Mouse (Mus musculus) forebrain, postnatal 0 days (tissue): Measurements from ENCODE around the gene Ripply1. TPM values are rescaled to one million over a fixed set of nuclear protein-coding genes. Genes with fewer than 3 reads are reported as not detected.
A peak's percentile ranks its signal among the peaks of the same experiment; 100 is the strongest.

Experiments
- ATAC-seq: fragments of 200-750 bp; cut with Nextera tagmentation; 2 replicates; pipeline ENCODE4 v1.8.0; 2017; ENCODE audit warnings: mild to moderate bottlenecking, moderate library complexity
- DNase-seq: peaks from one replicate; pipeline ENCODE4 v3.0.0-alpha.2; 2015
- H3K27ac ChIP-seq: fragments of 300-500 bp; sonication (generic); 2 replicates; pipeline ENCODE4 v1.5.1; 2014; ENCODE audit warnings: low read depth, mild to moderate bottlenecking, antibody characterized with exemption, low read length, moderate library complexity, mixed read lengths
- H3K27me3 ChIP-seq: fragments of 300-500 bp; sonication (generic); 2 replicates; pipeline ENCODE4 v1.6.1; 2014; ENCODE audit warnings: mild to moderate bottlenecking, low read length, mixed read lengths; ENCODE audit not compliant: insufficient read depth
- H3K36me3 ChIP-seq: fragments of 300-500 bp; sonication (generic); 2 replicates; pipeline ENCODE4 v1.6.1; 2014; ENCODE audit warnings: mild to moderate bottlenecking, moderate library complexity; ENCODE audit not compliant: insufficient read depth
- H3K4me1 ChIP-seq: fragments of 300-500 bp; sonication (generic); 2 replicates; pipeline ENCODE4 v1.6.1; 2014; ENCODE audit warnings: antibody characterized with exemption; ENCODE audit not compliant: insufficient read depth
- H3K4me2 ChIP-seq: fragments of 300-500 bp; sonication (generic); 2 replicates; pipeline ENCODE4 v1.6.1; 2014; ENCODE audit warnings: low read depth, mild to moderate bottlenecking, moderate library complexity
- H3K4me3 ChIP-seq: fragments of 300-500 bp; sonication (generic); 2 replicates; pipeline ENCODE4 v1.5.1; 2014; ENCODE audit warnings: low read depth, low read length, mixed read lengths
- H3K9ac ChIP-seq: fragments of 300-500 bp; sonication (generic); 2 replicates; pipeline ENCODE4 v1.6.1; 2014; ENCODE audit warnings: mild to moderate bottlenecking
- H3K9me3 ChIP-seq: fragments of 300-500 bp; sonication (generic); 2 replicates; pipeline ENCODE4 v1.6.1; 2016; ENCODE audit warnings: low read length
- CTCF ChIP-seq: sonication (generic); IDR thresholded peaks from 2 replicates; pipeline ENCODE4 v1.5.1; 2016; ENCODE audit warnings: antibody characterized with exemption, control low read depth, low read depth
- whole genome bisulfite sequencing: fragments of 180-500 bp; shearing (Covaris S2); extraction: QIAGEN DNeasy Blood & Tissue Kit; methylation state at CpG from one replicate; pipeline ENCODE4 v1.1.7; 2014; 5-methylcytosine and 5-hydroxymethylcytosine counted together
- polyA plus RNA-seq: library from polyadenylated mRNA; unstranded; fragments of >200 nt; fragmentation: Nextera tagmentation; extraction: Ambion mirVana; gene quantifications from 2 replicates; pipeline ENCODE4 v1.2.1, GENCODE M21; 2015
- total RNA-seq: library from RNA; depleted of rRNA; stranded (reverse); fragments of >200 nt; gene quantifications from 2 replicates; pipeline ENCODE4 v1.2.3, GENCODE M21; 2014

Ripply1 gene
- total and polyA plus RNA-seq, 2 experiments from 2014 or later: not detected

- no peak for TF ChIP-seq CTCF
- whole genome bisulfite sequencing: 80% methylated on average over 9 of the region's 9 CpGs
- Histone ChIP-seq H3K4me1 (no peaks in the 10 kb centered on the region), H3K27me3 (no peaks in the 10 kb centered on the region), H3K36me3 (no peaks in the 10 kb centered on the region), H3K4me2 (no peak overlapping the region), H3K9ac (no peak overlapping the region), H3K9me3 (no peaks in the 10 kb centered on the region), H3K27ac (no peak overlapping the region), H3K4me3 (no peak overlapping the region)
- ATAC-seq (no peak), DNase-seq (no peak)
Observed at GRCm38 (mm10) chrX:139813299-139814002, 31.3 kb upstream of the Ripply1 start.

- Histone ChIP-seq H3K4me1 (no peaks in the 10 kb centered on the region), H3K36me3 (no peaks in the 10 kb centered on the region), H3K27me3 (no peaks in the 10 kb centered on the region), H3K4me3 (no peak overlapping the region), H3K9ac (no peak overlapping the region), H3K9me3 (no peaks in the 10 kb centered on the region), H3K27ac (no peak overlapping the region), H3K4me2 (no peak overlapping the region)
- TF ChIP-seq CTCF: no peak
- WGBS: 82% methylated on average over 3 of the region's 3 CpGs
- no peak for ATAC-seq
- no peak for DNase-seq
Observed at GRCm38 (mm10) chrX:139812636-139813298, 30.6 kb upstream of the Ripply1 start.

GRCm38 (mm10) chrX:139808501-139808900 is 26.3 kb upstream of the Ripply1 start:
- ATAC-seq (peak; percentile 80), DNase-seq (peak; percentile 26)
- Histone ChIP-seq H3K4me2 (no peak overlapping the region), H3K4me1 (no peaks in the 10 kb centered on the region), H3K27me3 (no peaks in the 10 kb centered on the region), H3K9me3 (no peaks in the 10 kb centered on the region), H3K9ac (no peak overlapping the region), H3K27ac (no peak overlapping the region), H3K36me3 (no peaks in the 10 kb centered on the region), H3K4me3 (no peak overlapping the region)
- no peak for TF ChIP-seq CTCF
- 75% methylated on average over 10 of the region's 10 CpGs for whole genome bisulfite sequencing

GRCm38 (mm10) chrX:139808085-139808484 is 25.9 kb upstream of the Ripply1 start:
- Histone ChIP-seq H3K27ac (no peak overlapping the region), H3K27me3 (no peaks in the 10 kb centered on the region), H3K4me1 (no peaks in the 10 kb centered on the region), H3K9ac (no peak overlapping the region), H3K4me3 (no peak overlapping the region), H3K36me3 (no peaks in the 10 kb centered on the region), H3K4me2 (no peak overlapping the region), H3K9me3 (no peaks in the 10 kb centered on the region)
- TF ChIP-seq CTCF: no peak
- DNase-seq (peak; percentile 7), ATAC-seq (peak; percentile 89)
- WGBS: 48% methylated on average over 4 of the region's 4 CpGs

GRCm38 (mm10) chrX:139807391-139807790 is 25.2 kb upstream of the Ripply1 start:
- H3K27me3 ChIP-seq: no peaks in the 10 kb centered on the region
- no peaks in the 10 kb centered on the region for H3K36me3 ChIP-seq
- DNase-seq: no peak
- H3K4me2 ChIP-seq: no peak overlapping the region
- no peaks in the 10 kb centered on the region for H3K4me1 ChIP-seq
- no peak overlapping the region for H3K4me3 ChIP-seq
- TF ChIP-seq CTCF: no peak
- H3K9ac ChIP-seq: no peak overlapping the region
- ATAC-seq: no peak
- no peak overlapping the region for H3K27ac ChIP-seq
- WGBS: 77% methylated on average over 2 of the region's 2 CpGs
- no peaks in the 10 kb centered on the region for H3K9me3 ChIP-seq

GRCm38 (mm10) chrX:139805918-139806317 is 23.8 kb upstream of the Ripply1 start:
- no peak overlapping the region for H3K9ac ChIP-seq
- ATAC-seq: no peak
- WGBS: 96% methylated on average over 4 of the region's 4 CpGs

GRCm38 (mm10) chrX:139803028-139803427 is 20.9 kb upstream of the Ripply1 start:
- DNase-seq: no peak
- Histone ChIP-seq H3K4me2 (no peak overlapping the region), H3K36me3 (no peaks in the 10 kb centered on the region), H3K27me3 (no peaks in the 10 kb centered on the region), H3K4me3 (no peak overlapping the region), H3K27ac (no peak overlapping the region), H3K9me3 (no peaks in the 10 kb centered on the region), H3K9ac (no peak overlapping the region), H3K4me1 (no peaks in the 10 kb centered on the region)
- ATAC-seq: no peak
- WGBS: 65% methylated on average over 2 of the region's 2 CpGs
- no peak for TF ChIP-seq CTCF

More at GRCm38 (mm10) chrX:139805918-139806317, 23.8 kb upstream of the Ripply1 start:
- Histone ChIP-seq H3K4me2 (no peak overlapping the region), H3K36me3 (no peaks in the 10 kb centered on the region), H3K9me3 (no peaks in the 10 kb centered on the region), H3K4me3 (no peak overlapping the region), H3K27me3 (no peaks in the 10 kb centered on the region), H3K4me1 (no peaks in the 10 kb centered on the region), H3K27ac (no peak overlapping the region)
- TF ChIP-seq CTCF: no peak
- DNase-seq: no peak
